Mouse (Mus musculus) MEL (cell line): ENCODE data around the gene Arl4d.

Experiments used
- CHD1 ChIP-seq: IDR thresholded peaks from 2 replicates; pipeline ENCODE4 v1.6.1; 2012; ENCODE audit warnings: low read depth, mild to moderate bottlenecking, inconsistent platforms, low read length, improper control_type of control experiment
- CTCF ChIP-seq, 3 experiments: IDR thresholded peaks in 2 of 3; conservative IDR thresholded peaks in 1 of 3; 2 replicates each; pipeline ENCODE4 v1.5.1; 2011 to 2012; ENCODE audit warnings: low read length in 3 of 3, low read depth in 2 of 3, mild to moderate bottlenecking in 2 of 3, improper control_type of control experiment in 1 of 3, inconsistent platforms in 1 of 3, mixed read lengths in 1 of 3, moderate library complexity in 1 of 3; ENCODE audit not compliant: control insufficient read depth in 1 of 3, insufficient read depth in 1 of 3, poor library complexity in 1 of 3, severe bottlenecking in 1 of 3
- JUND ChIP-seq: IDR thresholded peaks from 2 replicates; pipeline ENCODE4 v1.6.1; 2011; ENCODE audit warnings: low read depth, mild to moderate bottlenecking, improper control_type of control experiment, low read length
- MAFK ChIP-seq: IDR thresholded peaks from 2 replicates; pipeline ENCODE4 v1.6.1; 2011; ENCODE audit warnings: low read depth, mild to moderate bottlenecking, low read length, improper control_type of control experiment, borderline replicate concordance
- MXI1 ChIP-seq: IDR thresholded peaks from 2 replicates; pipeline ENCODE4 v1.6.1; 2011; ENCODE audit warnings: mild to moderate bottlenecking, low read depth, low read length, improper control_type of control experiment
- NELFE ChIP-seq: IDR thresholded peaks from 2 replicates; pipeline ENCODE4 v1.6.1; 2011; ENCODE audit warnings: low read depth, low read length, improper control_type of control experiment
- POLR2A ChIP-seq, 2 experiments: IDR thresholded peaks; 2 replicates each; pipeline ENCODE4 v1.6.1; 2011 to 2012; ENCODE audit warnings: low read length in 2 of 2, mild to moderate bottlenecking in 2 of 2, control low read depth in 1 of 2, improper control_type of control experiment in 1 of 2, low read depth in 1 of 2, moderate library complexity in 1 of 2; ENCODE audit not compliant: control insufficient read depth in 1 of 2, insufficient read depth in 1 of 2, poor library complexity in 1 of 2
- TAL1 ChIP-seq: IDR thresholded peaks from 2 replicates; pipeline ENCODE4 v1.6.1; 2012; ENCODE audit warnings: mild to moderate bottlenecking, inconsistent platforms, low read length, moderate library complexity, mixed read lengths
- USF1 ChIP-seq: IDR thresholded peaks from 2 replicates; pipeline ENCODE4 v1.6.1; 2014; ENCODE audit warnings: low read depth, mild to moderate bottlenecking, inconsistent platforms, low read length, improper control_type of control experiment, moderate library complexity
- ZKSCAN1 ChIP-seq: IDR thresholded peaks from 2 replicates; pipeline ENCODE4 v1.6.1; 2012; ENCODE audit warnings: low read depth, mild to moderate bottlenecking, inconsistent platforms, low read length, improper control_type of control experiment, moderate library complexity

DNA sequence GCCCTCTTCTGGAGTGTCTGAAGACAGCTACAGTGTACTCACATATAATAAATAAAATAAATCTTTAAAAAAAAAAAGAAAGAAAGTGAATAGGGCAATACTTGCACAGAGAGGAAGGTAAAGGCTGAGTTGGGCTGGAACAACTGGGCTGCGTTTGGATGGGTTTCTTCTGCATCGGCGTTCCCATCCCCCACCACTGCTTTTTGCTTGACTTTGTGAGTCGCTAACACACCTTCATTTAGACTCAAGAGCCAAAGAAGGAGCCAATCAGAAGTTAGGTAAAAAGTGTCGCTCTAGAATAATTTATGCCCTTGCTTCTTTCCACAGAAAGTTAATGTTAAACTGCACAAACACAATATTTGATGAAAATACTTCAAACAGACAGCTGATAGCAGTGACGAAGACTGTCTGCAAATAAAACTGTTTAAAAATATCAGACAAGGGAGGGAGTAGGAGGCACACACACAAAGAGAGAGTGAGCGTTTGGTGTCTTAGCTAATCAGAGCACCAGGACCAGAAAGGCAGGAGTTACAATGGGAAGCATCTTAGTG lies 17.1 kb downstream of the Arl4d start:
- no peak for TF ChIP-seq POLR2A (IDR thresholded peaks at IDR 0.05; ENCODE audit: control insufficient read depth in 1 of 2, insufficient read depth in 1 of 2, low read depth in 1 of 2, low read length in 2 of 2, poor library complexity in 1 of 2)
- TF ChIP-seq CHD1, result no peak
- no peak for TF ChIP-seq CTCF (IDR thresholded peaks at IDR 0.05 in 2 of 3, conservative IDR thresholded peaks at IDR 0.05 in 1 of 3; ENCODE audit: control insufficient read depth in 1 of 3, insufficient read depth in 1 of 3, low read depth in 2 of 3, low read length in 3 of 3, poor library complexity in 1 of 3, severe bottlenecking in 1 of 3)
- TF ChIP-seq ZKSCAN1, result no peak
- TF ChIP-seq MXI1, result no peak
- no peak for TF ChIP-seq USF1
- no peak for TF ChIP-seq TAL1
- TF ChIP-seq NELFE, result no peak
- TF ChIP-seq MAFK, result no peak
- no peak for TF ChIP-seq JUND
